Mouse (Mus musculus) layer of hippocampus, adult 2 months (tissue): ENCODE measurements at regions not wholly inside any gene's neighbourhood (a gene's known extent, or its start where the extent isn't known, plus 50 kb on each side); places are given as distances from the start of the nearest gene placed in this dataset.

Experiments used
- DNase-seq, 2 experiments: peaks; one replicate each; pipeline ENCODE4 v3.0.0; 2022; ENCODE audit warnings: low spot score in 2 of 2
- H3K27ac ChIP-seq: fragments of 200-600 bp; 2 replicates; pipeline ENCODE4 v1.8.1; 2022
- H3K4me3 ChIP-seq: fragments of 200-600 bp; 2 replicates; pipeline ENCODE4 v1.8.1; 2022; ENCODE audit warnings: mild to moderate bottlenecking
- CTCF ChIP-seq: fragments of 200-600 bp; conservative IDR thresholded peaks from 2 replicates; pipeline ENCODE4 v1.8.1; 2022; ENCODE audit warnings: antibody characterized with exemption, mild to moderate bottlenecking, moderate library complexity

DNA sequence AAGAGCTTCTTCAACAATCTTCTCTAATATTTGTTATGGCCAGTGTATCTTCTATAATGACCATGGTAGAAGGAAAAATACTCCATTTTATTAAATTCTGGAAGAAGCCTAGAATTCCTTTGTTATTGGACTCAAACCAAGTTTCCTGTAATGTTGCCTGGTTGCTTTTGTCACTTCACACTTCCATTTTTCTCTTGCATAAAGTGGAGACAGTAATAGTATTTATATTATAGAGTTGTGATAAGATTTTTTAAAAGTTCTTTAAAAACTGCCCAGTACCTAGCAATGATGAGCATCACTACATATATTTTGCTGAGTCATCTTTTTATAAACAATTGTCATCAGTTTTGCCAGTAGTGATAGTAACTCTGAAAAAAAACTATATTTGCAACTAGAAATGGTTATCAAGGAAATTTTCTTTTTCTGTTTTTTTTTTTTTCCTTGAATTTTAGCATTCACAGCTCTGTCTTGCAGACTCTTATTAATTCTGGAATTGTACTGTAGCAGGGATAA is 415.2 kb upstream of the Aga start:
- H3K27ac ChIP-seq: no peak overlapping the region
- DNase-seq: no peak
- TF ChIP-seq CTCF: no peak
- H3K4me3 ChIP-seq: no peak overlapping the region

GRCm38 (mm10) chr8:53140041-53140440 is 371.5 kb upstream of the Aga start:
- no peak for TF ChIP-seq CTCF
- no peak for DNase-seq
- H3K27ac ChIP-seq: no peak overlapping the region
- no peak overlapping the region for H3K4me3 ChIP-seq

- no peak for TF ChIP-seq CTCF
- no peak overlapping the region for H3K4me3 ChIP-seq
- peak in 1 of 2 experiments; percentile 9 for DNase-seq
- no peak overlapping the region for H3K27ac ChIP-seq
Measured at GRCm38 (mm10) chr8:53148915-53149314, 362.6 kb upstream of the Aga start.

- no peak for DNase-seq
- no peak for TF ChIP-seq CTCF
- Histone ChIP-seq H3K4me3 (no peak overlapping the region), H3K27ac (no peak overlapping the region)
Measured at GRCm38 (mm10) chr8:53164017-53164416, 347.5 kb upstream of the Aga start.

DNA sequence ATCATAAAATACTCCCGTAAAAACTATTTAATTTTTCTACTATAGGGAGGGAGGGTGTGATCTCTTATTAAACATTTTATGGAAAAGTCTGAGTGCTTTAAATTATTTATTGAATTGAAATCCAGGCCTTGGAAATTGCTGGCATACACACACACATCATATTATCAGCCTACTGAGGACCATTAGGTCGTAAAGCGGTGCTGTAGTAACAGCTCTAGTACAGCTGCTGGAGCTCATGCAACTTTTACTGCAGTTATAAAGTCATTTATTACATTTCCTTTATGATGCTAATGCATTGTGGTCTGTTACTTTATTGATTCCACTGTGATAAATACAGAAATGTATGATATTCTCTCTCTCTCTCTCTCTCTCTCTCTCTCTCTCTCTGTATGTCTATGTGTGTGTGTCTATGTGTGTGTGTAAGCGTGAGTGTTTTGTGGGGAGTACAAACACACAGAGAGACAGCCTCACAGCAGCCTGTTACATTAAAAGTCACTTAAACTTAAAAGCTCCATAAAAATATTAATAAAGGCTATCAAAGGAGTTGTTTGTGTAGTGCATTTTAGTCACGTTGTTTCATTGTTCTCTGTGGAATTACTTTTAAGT is 339.7 kb upstream of the Aga start:
- Histone ChIP-seq H3K27ac (no peak overlapping the region), H3K4me3 (no peak overlapping the region)
- no peak for TF ChIP-seq CTCF
- no peak for DNase-seq

- DNase-seq: no peak
- no peak for TF ChIP-seq CTCF
- Histone ChIP-seq H3K4me3 (no peak overlapping the region), H3K27ac (no peak overlapping the region)
Measured at GRCm38 (mm10) chr8:53192519-53192918, 319.0 kb upstream of the Aga start.

DNA sequence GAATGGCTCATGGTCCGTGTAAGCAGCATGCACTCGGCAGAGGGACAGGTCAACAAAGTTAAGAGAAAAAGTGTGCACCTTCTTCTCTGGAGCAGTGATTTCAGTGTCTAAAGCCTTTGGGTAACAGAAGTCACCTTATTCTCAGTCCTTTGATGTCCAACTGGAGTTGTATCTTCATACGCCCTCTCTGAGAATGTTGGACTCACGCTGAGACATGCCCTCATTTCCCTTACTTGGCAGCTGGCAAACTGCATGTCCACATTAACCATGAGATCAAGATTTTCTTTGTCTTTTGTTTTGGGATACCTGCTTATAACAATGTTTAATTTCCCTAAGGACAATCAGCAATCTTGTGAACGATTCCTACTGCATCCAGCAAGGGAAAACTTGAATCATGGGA is 289.3 kb upstream of the Aga start:
- no peak for DNase-seq
- no peak for TF ChIP-seq CTCF
- Histone ChIP-seq H3K27ac (no peak overlapping the region), H3K4me3 (no peak overlapping the region)
